Mouse (Mus musculus) retina, postnatal 1 day (tissue): ENCODE measurements at regions not wholly inside any gene's neighbourhood (a gene's known extent, or its start where the extent isn't known, plus 50 kb on each side); places are given as distances from the start of the nearest gene placed in this dataset.

Experiments
- DNase-seq: peaks from one replicate; pipeline ENCODE4 v3.0.0-alpha.2; 2012

DNA sequence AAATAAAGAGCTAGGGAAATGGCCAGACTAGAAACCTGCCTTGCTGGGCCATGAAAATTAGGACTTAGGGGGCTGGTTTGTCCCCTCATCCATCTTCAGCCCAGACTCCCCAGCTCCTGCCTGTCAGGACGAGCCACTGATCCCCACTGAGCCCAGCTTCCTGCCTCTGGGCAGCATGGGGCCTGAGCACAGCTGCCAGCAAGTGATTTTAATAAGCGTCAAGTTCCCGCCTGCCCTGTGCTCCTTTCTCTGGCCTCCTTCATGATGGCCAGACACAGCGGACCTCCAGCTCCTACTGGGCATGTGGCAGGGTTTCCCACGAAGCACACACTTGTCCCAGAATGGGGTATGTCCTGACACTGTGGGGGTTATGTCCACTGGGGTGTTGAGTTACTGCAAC, 139.1 kb upstream of the Irx3 start:
- DNase-seq = peak; percentile 30

DNA sequence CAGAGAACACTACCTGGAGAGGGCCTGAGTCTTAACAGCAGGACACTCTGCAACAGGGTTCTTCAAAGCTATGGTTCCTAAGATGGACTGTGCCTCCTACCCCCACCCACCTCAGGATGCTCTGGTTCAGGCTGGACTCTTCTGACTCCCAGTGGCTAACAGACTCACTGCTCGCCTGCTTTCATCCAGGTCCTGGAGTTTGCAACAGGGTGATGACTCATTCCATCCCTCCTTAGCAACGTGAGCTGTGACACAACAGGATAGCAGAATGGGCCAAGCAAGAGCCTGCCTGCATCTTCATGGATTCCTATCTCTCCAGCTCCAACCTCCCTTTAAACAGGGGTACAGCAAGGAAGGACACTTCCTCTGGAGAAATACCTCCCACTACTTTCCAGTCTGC, 135.4 kb upstream of the Irx3 start:
- no peak for DNase-seq

DNA sequence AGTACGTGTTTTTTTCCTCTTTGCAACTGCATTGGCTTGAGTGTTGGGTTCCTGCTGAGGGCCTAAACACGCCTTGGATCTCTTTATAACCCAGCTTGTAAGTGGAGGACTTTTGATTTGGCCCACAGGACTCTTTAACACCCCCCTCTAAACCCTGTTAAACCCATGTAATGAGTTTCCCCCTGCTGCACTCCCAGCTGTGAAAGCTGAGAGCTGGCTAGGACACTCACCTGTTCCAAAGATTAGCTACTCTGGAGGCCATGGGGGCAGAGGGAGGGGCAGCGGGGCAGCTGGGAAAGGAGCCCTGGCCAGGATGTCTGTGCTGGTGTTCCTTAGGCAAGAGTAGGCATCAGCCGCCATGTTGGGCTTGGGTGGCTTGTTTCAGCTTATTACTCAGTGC, 128.7 kb upstream of the Irx3 start:
- DNase-seq = no peak

DNA sequence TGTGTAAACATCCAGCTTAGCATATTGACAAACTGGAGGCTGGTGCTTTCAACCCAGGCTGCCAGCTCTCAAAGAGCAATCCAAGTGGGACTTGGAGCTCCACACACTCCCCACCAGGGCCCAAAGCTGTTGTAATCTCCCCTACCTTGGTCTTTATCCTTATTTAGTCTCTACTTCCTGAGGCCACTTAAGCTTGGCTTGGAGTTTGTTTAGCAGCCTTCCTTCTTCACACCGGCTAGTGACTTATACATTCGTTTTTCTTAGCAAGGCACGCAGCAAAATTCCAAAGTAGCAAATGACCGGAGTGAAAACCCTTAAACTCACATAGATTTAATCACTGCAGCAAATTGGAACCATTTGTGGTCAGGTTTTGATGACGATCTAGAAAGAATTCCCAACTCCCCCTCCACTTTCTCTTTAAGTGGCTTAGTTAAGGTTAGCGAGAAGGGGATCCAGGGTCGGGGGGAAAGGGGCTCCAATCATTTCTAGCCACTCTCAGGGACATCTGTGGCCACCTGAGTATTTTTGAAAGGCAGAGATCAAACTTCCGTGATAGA, 124.2 kb upstream of the Irx3 start:
- no peak for DNase-seq

DNA sequence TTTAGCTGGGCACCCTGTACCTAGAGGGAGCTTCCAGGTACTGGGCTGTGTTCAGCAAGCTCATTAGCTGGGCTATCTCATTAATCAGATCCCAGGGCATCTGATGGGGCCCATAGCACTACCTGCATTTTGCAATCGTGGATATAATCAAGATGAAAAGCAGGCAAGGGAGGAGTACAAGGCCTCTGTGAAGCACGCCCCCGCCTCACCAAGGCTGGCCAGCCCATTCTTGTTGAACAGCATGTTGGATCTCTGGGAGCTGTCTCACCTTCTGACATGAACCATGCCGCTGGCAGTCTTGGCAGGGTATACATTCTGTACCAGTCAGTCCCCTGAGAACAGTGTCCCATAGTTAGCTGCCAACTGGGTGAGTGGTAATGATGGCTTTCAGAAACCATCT, 122.3 kb upstream of the Irx3 start:
- DNase-seq = no peak

DNA sequence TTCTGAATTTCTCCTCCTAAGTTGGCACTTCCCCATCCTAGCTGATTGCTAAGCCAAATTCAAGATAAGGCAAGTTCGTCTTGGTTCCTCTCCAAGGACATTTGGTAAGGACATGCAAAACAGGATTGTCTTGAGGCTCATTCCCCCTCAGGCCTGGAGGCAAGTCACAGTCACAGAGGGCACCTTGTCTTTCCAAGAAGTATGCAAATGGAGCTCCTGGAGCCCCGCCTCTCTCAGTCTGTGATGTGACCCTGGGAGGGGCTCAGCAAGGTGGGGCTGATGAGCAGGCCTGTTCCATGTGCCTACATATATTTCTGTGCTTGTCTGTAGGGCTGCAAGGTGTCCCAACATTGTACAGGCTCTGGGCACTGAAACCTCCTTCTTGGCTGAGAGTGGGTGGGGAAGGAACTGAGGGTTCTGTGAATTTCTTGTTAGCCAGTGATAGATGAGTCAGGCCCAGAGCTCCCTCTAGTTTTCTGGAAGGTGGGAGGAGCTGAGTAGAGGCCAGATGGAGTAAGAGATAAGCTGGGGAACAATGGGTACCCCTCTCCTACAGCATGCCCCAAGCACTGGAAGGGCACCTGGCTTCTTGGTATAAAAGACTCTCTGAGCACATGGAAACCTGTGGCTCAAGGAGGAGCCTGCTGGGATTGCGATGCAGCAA, 120.5 kb upstream of the Irx3 start:
- DNase-seq = no peak

DNA sequence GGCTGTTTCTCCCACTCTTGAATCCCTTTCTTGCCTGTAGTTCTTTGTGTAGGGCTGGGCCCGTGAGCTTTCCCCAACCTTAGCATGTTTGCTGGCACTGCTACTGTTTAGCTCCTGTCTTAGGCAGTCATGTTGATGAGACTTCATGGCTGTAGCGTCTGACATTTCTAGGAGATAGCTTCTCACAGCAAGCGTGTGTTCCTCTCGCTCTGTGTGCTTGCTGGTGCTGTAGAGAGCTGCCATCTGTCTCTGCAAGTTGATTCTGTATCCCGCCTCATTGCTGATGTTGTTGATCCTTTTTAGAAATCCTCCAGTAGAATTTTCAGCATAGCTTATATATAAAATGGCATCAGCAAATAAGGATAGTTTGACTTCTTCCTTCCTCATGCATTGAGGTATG, 116.0 kb upstream of the Irx3 start:
- no peak for DNase-seq

DNA sequence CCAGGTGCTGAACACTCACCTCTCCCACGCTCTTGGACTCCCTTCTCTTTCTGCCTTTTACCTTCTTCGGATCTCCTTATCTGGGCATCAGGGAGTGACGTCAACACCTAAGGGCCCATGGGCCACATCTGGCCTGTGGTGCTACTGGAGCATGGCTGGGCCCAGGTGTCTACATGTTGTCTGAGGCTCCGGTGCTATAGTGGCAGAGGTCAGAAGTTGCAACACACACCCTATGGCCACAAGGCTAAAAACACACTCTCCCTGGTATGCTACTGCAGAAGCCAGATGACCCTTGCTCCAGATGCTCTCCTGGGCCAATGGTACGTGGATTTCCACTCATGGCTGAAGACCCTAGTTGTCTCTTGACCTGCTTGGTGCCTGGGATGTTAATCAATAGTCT, 112.1 kb upstream of the Irx3 start:
- DNase-seq = no peak

DNA sequence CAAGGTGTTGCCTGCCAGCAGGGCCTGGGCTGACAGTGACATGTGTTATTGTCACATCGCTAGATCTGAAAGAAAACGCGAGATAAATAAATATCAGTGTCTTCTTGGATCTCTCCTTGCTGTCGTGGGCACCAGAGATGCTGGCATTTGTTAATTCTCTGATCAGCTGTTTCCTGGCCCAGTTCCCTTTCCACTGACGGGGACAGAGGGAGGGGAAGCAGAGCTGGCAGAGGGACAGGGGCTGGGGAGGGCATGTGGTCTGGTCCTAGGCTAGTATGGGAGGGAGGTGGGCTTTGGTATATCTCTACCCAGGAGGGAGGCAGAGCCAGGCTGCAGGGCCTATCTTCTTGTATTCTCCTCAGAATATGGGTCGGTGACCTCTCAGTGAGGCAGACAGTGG, 111.3 kb upstream of the Irx3 start:
- DNase-seq = peak; percentile 8

DNA sequence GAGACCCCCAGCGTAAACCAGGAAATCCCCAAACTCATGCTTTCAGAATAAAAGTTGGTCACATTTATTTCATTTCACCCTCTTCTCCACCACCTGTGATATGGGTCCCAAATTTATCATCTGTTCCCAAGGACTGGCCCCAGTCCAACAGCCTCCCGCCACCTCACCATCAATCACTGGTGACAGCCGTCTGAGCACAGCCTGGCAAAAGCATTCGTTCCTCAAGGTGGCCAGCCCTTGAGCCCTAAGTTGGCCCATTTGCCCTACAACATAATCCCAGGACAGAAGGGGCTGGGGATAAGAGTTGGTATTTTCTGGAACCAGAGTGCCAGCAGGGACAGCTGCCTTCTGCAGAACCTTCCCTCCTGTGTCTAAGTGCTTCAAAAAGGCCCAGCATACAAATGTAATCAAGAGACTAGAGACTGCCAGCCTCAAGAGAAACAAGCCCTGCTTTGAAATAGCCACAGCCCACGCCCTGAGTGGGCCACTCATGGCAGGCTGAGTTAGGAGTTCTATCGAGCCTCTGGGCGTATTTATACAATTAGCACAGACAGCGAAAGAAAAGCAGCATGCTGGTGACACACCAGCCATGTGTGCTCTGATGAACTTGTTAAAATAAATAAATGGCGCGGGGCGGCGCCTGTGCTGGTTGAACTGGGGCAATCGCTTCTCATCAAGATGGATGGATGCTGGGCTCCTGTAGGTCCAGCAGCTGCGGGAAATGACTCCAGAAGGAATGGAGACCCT, 107.9 kb upstream of the Irx3 start:
- peak; percentile 58 for DNase-seq

DNA sequence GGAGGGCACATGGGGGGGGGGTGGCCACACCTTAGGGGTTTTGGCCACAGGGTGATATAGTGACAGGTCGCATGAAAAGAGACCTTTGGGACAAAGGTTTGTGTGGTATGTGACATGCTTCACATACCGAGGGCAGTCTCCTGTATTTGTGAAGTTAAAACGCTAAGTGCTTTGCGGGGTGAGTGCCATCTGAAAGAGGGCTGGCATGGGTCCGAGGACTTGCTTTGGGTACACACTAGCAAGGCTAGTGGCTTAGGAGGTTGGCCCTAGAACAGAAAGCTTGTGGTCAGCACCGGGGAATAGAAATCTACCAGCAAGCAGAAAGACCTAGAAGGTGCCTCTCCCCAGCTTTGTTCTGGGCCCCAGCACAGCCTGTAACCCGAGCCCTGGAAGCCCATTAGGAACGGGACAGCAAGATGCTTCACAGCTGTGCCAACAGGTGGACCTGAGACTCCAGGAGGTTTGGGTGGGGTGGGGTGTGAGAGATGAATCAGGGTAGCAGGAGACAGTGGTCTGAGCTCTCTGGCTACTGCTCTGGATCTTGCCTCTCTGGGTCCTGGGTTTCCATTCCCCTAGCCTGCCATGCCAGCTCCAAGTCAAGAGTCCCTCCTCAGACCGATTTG, 107.0 kb upstream of the Irx3 start:
- DNase-seq = no peak

DNA sequence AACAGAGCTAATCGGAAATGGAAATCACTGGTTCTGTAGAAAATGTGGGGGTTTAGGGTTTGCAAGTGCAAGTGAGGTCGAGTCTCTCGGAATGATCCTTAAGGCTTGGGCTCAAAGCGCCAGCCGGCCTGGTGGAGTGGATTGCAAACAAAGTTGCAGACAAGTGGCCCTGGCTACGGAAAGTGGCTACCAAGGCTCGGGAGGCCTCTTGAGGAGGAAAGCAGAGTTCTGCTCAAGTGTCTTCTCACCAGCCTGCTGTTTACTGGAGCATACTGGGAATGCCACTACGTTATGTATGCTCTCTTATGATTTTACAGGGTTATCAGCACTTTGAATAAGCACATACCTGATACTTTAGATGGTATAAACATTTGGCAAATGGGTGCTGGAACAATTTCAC, 105.3 kb upstream of the Irx3 start:
- DNase-seq = no peak

DNA sequence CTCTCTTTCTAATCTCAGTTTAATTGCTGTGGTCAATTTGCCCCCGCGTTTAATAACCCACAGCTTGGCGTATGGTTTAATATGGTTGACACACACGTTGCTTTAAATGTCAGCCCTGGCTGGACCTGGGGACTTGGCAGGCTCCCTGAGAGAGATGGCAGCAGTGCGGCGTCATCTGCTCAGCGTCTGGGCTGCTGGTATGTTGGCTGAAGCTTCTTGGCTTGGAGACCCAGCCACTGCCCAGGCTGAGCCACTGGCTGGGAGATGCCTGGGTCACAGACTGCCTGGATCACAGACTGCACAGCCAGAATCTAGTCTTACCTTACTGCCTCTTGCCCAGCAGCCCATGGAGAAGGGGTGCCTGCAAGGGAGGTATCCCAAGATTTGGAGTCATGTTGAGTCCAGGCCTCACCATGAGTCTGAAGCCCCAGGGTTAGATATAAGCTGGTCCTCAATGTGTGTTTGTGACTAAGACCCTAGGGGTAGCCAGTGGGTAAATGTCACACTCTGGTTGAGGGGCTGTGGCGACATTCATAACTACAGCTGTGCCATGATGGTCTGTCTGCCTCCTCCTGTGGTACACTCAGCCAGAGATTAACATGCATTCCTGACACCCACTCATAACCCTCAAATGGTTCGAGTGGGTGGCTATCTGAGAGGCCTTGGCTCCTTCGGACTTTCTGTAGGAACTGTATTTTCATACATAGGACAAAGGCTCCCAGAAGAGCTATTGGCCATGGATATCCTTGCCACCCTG, 99.8 kb upstream of the Irx3 start:
- DNase-seq = no peak

DNA sequence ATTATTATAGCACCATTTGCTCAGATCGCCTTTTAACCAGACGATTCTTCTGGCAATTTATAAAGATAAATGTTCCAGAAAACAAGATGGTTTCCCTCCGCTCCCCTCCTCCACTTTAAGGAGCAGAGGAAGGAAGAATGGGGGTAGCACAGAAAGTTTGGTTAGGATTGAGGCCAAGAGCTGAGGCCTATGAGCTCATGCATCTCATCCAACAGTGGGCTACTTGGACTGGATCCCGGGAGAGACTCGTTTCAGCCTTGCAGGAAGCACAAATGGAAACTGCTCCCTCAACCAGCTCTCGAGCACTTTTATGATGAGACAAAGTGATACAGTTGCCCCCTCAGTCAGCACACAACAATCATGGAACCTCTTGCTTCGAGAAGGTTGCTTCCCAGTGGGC, 97.9 kb upstream of the Irx3 start:
- no peak for DNase-seq

DNA sequence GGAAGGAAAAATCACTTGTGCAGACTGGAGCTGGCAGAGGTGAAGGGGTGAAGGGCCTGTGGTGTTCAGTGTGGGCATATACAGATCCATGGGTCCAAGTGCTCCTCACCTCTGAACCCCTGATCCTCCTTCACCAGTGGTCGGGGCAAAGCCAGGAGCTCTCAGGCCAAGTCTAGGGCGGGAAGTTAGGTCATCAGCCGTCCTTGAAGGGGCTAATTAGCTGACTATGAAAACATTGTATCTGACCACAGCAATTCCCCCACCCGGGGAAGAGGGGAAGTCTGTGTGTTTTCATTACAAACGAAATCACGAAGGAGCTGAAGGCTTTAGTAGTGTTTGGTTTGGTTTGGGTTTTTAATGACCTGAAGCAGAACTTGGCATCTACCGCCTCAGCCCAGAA, 95.5 kb upstream of the Irx3 start:
- no peak for DNase-seq

DNA sequence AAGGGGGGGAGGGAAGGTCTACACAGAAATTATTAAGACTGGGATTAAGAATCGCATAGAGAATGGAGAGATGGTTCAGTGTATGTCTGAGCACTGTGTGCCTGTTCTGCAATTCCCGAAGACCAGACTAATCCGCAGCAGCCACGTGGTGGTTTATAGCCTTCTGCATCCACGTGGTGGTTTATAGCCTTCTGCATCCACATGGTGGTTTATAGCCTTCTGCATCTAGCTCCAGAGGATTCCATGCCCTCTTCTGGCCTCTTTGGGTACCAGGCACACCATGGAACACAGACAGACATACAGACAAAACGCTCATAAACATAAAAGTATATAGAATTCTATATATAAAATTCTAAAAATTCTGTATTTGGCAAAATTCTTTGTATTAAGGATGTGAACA, 94.1 kb upstream of the Irx3 start:
- DNase-seq = no peak

DNA sequence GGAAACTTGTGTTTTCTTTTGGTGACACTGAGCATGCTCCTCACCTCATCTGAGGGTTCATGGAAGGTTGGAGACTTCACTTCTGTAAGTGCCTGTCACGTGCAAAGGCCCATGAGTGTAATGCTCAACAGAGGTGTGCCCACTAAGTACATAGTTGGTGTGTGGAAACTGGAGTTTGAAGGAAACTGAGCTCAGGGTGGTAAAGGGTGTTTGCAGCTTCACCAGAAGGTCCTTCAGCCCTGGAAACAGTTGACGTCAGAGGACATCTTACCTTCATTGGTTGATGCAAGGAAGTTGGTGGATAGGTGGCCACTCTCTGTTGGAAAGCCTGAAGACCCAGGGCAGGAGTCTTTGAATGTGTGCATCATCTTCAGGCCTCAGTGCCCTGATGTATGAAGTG, 83.0 kb upstream of the Irx3 start:
- no peak for DNase-seq

DNA sequence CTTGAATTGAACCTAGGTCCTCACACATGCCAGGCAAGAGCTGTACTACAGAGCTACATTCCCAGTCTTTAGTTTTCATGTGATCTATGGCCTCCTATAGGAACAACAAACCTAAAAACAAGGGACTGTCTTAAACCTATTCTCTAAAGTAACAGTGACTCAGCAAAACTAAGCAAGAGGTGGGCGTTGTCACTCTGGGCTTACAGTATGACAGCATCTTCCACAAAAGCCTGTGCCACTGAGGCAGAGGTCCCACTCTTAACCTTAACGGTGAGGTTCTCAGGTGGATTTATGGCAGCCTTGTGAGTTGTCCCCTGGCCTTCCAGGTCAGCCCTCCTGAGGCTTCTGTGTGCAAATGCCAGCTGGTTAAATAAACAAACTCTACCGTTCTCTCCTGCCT, 82.5 kb upstream of the Irx3 start:
- no peak for DNase-seq

DNA sequence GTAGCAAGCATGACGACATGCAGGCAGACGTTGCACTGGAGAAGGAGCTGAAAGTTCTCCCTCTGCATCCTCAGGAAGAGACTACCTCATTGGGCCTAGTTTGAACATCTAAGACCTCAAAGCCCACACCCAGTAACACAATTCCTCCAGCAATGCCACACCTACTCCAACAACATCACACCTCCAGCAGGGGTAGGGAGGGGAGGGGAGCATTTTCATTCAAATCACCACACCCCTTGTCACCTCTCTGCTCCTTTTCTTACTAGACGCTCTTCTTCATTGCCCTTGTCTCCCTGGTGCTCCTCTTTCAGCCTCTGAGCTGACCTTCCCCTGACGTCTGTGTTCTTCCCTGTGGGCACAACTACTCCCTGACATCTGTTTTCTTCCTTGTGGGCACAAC, 81.1 kb upstream of the Irx3 start:
- no peak for DNase-seq

DNA sequence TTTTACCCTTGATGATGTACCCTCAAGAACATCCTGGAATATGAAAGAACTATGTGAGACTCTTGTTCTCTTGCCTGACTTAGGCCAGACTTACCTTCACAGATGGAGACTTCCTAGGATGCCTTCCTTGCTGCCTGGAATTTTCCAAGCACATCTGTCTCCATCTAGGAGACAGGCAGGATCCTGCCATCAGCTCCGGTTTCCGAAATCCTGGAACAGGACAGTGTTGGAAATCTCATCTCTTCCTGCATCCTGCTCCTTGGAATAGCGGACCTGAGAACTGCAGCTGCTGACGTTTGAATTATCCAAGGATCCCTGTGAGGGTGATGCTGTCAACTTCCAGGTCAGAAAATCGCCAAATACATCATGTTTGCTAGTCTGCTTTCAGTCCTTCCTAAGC, 77.0 kb upstream of the Irx3 start:
- no peak for DNase-seq

DNA sequence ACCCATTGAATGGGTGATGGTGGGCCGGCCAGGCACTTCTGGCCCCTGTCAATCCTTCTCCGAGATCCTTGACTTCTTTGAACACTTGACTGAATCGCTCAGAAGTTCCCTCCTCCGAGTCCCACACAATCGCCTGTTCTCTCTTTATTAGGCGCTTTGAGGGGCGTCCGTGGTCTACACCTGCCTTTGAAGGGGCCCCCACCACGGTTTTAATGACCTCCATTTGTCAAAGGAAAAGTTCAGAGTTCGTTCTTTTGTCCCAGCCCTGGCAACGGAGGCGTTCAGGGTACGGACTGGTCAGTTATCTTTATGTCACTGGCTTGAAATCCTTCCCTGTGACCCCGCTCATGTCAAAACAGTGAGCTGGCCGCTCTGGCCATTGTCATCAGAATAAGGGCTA, 74.3 kb upstream of the Irx3 start:
- peak; percentile 60 for DNase-seq

DNA sequence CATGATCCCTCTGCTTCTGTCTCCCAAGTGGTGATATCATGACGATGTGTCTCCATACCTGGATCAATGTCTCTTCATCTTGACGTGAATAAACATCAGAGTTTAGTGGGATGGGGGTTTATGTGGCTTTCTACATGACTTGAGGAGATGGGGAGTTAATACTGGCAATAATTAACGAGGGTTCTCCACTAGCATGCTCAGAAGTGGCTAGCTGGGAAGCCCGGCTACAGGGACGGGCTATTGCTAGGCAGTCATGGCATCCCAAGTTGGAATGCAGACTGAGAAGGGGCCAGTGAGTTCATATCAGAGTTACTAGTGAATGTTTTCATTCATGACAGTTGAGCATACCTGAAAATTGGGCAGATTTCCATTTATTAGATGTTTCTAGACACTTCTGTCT, 71.4 kb upstream of the Irx3 start:
- no peak for DNase-seq
